Mouse (Mus musculus) C3H10T1/2 (cell line): ENCODE data around the gene Pawr. TPM values are rescaled to one million over a fixed set of nuclear protein-coding genes. Genes with fewer than 3 reads are reported as not detected.

Experiments
- polyA plus RNA-seq, 2 experiments: library from polyadenylated mRNA; unstranded; fragments of >200 nt; fragmentation: generic; extraction: Trizol; gene quantifications; one replicate each; pipeline ENCODE4 v1.2.1; 2012; ENCODE audit warnings: missing spikeins in 2 of 2

Gene Pawr
- polyA plus RNA-seq = 1 to 10 TPM in 1 of 2 experiments, under 1 TPM in 1; 0.08 to 2.2 TPM

GRCm38 (mm10) chr10:108331784-108332561 is at the start of gene Pawr:
Pawr (plus strand) TSS chr10:108332121.

Other genes starting within 250 kb of the Pawr start
- gene Ppp1r12a, start 169.9 kb upstream of the Pawr start, polyA plus RNA-seq = 10 to 100 TPM in 1 of 2 experiments, 1 to 10 TPM in 1; 2.9 to 24.5 TPM